Mouse (Mus musculus) left cerebral cortex, postnatal 25 days (tissue): ENCODE results near the gene Bgn. TPM values are rescaled to one million over a fixed set of nuclear protein-coding genes. Genes with fewer than 3 reads are reported as not detected.

Experiments
- DNase-seq, 2 experiments: peaks; one replicate each; pipeline ENCODE4 v3.0.0; 2022; ENCODE audit warnings: low spot score in 2 of 2, mixed read lengths in 1 of 2
- intact Hi-C: fragments of 180-260 bp; cut with DNase I; formaldehyde crosslinking; loops from one replicate; pipeline ENCODE4 v1.15.1; 2025
- total RNA-seq, 2 experiments: library from RNA; stranded (reverse); gene quantifications; 2 replicates each; pipeline ENCODE4 v1.2.3; 2021

Bgn gene
- total RNA-seq, 2 experiments from 2014 or later: 17.4 to 20.3 TPM

GRCm38 (mm10) chrX:73484870-73485269 is 1.5 kb downstream of the Bgn start:
- intact Hi-C loops: loop anchor here (5.0 kb wide), 1 partner anchor 423 kb away; the partner anchor contains the start of gene Pnma3
- no peak for DNase-seq

GRCm38 (mm10) chrX:73486920-73487319 is 3.5 kb downstream of the Bgn start:
- DNase-seq: no peak
- intact Hi-C loops: loop anchor here (5.0 kb wide), 1 partner anchor 425 kb away; the partner anchor contains the start of gene Pnma3

- intact Hi-C loops: loop anchor here (5.0 kb wide), 4 partner anchors 148 to 438 kb away; partner anchors contain the start of genes F8a and Zfp275
- no peak for DNase-seq
Measured at GRCm38 (mm10) chrX:73490186-73490585, 6.8 kb downstream of the Bgn start.

- DNase-seq: no peak
- intact Hi-C loops: loop anchor here (5.0 kb wide), 4 partner anchors 149 to 439 kb away; partner anchors contain the start of genes F8a and Zfp275
Measured at GRCm38 (mm10) chrX:73490804-73491203, 7.4 kb downstream of the Bgn start.

- DNase-seq: peak; percentile 51 to 68
- intact Hi-C loops: loop anchor here (5.0 kb wide), 4 partner anchors 151 to 441 kb away; partner anchors contain the start of genes F8a and Zfp275
Measured at GRCm38 (mm10) chrX:73493567-73493966, 10.2 kb downstream of the Bgn start.

GRCm38 (mm10) chrX:73496746-73497145 is 13.3 kb downstream of the Bgn start:
- intact Hi-C loops: loop anchor here (2.0 kb wide), 1 partner anchor 44 kb away; no protein-coding TSS in a partner anchor
- DNase-seq: no peak

- no peak for DNase-seq
- intact Hi-C loops: no loop called here
Measured at GRCm38 (mm10) chrX:73505130-73505735, 21.8 kb downstream of the Bgn start.

GRCm38 (mm10) chrX:73506577-73506976 is 23.2 kb downstream of the Bgn start:
- no peak for DNase-seq
- intact Hi-C loops: no loop called here

GRCm38 (mm10) chrX:73509209-73509608 is 25.8 kb downstream of the Bgn start:
- DNase-seq: no peak
- intact Hi-C loops: no loop called here

- intact Hi-C loops: loop anchor here (2.0 kb wide), 1 partner anchor 20 kb away; no protein-coding TSS in a partner anchor
- peak; percentile 42 to 80 for DNase-seq
Measured at GRCm38 (mm10) chrX:73512904-73513303, 29.5 kb downstream of the Bgn start.

- intact Hi-C loops: no loop called here
- DNase-seq: no peak
Measured at GRCm38 (mm10) chrX:73516556-73516955, 33.2 kb downstream of the Bgn start.

- DNase-seq: peak in 1 of 2 experiments; percentile 6
- intact Hi-C loops: no loop called here
Measured at GRCm38 (mm10) chrX:73517060-73517600, 33.7 kb downstream of the Bgn start.

- no peak for DNase-seq
- intact Hi-C loops: no loop called here
Measured at GRCm38 (mm10) chrX:73520692-73521091, 37.3 kb downstream of the Bgn start.

- DNase-seq: peak in 1 of 2 experiments; percentile 5
- intact Hi-C loops: no loop called here
Measured at GRCm38 (mm10) chrX:73524318-73525222, 41.2 kb downstream of the Bgn start.

GRCm38 (mm10) chrX:73525223-73526140 is 42.1 kb downstream of the Bgn start:
- no peak for DNase-seq
- intact Hi-C loops: no loop called here

- DNase-seq: no peak
- intact Hi-C loops: no loop called here
Measured at GRCm38 (mm10) chrX:73526410-73526887, 43.0 kb downstream of the Bgn start.

GRCm38 (mm10) chrX:73537875-73538274 is 54.5 kb downstream of the Bgn start:
- intact Hi-C loops: no loop called here
- no peak for DNase-seq

GRCm38 (mm10) chrX:73543340-73543739 is 59.9 kb downstream of the Bgn start:
- peak in 1 of 2 experiments; percentile 13 for DNase-seq
- intact Hi-C loops: no loop called here
